Mouse (Mus musculus): Measurements from ENCODE around the gene Tmem132a. TPM values are rescaled to one million over a fixed set of nuclear protein-coding genes. Genes with fewer than 3 reads are reported as not detected.

Gene Tmem132a
- polyA plus RNA-seq, 1 experiment, result 17.2 TPM

GRCm38 (mm10) chr19:10870676-10871075, 936 bp upstream of the Tmem132a start:
- Histone ChIP-seq H3K4me1 (ENCODE audit: control insufficient read depth, insufficient read depth, low read length) (no peaks in the 10 kb centered on the region), H3K4me3 (ENCODE audit: low read depth, low read length) (no peak overlapping the region)

GRCm38 (mm10) chr19:10869241-10869885, 377 bp downstream of the Tmem132a start:
- H3K27me3 ChIP-seq (ENCODE audit: control insufficient read depth, insufficient read depth, low read length, poor library complexity, severe bottlenecking), result no peaks in the 10 kb centered on the region
- peak overlapping the region; percentile 69 for H3K4me3 ChIP-seq (ENCODE audit: low read depth, low read length)
- H3K4me1 ChIP-seq (ENCODE audit: control insufficient read depth, insufficient read depth, low read length), result no peaks in the 10 kb centered on the region
- TF ChIP-seq POLR2A (IDR thresholded peaks at IDR 0.05; ENCODE audit: insufficient read depth, low read length) (peak; percentile 55), EP300 (IDR thresholded peaks at IDR 0.05; ENCODE audit: insufficient read depth, low read depth, low read length) (no peak), CTCF (IDR thresholded peaks at IDR 0.05; ENCODE audit: low read depth, low read length) (no peak)
- no peaks in the 10 kb centered on the region for H3K36me3 ChIP-seq (ENCODE audit: control insufficient read depth, insufficient read depth, low read length, poor library complexity, severe bottlenecking)
- peak overlapping the region; percentile 62 for H3K9ac ChIP-seq (ENCODE audit: low read depth, poor library complexity, severe bottlenecking)
- H3K27ac ChIP-seq (ENCODE audit: insufficient read depth, low read length), result no peak overlapping the region
- H3K9me3 ChIP-seq (replicated peaks; ENCODE audit: control insufficient read depth, insufficient read depth, low read length, poor library complexity, severe bottlenecking), result no peaks in the 10 kb centered on the region

More at GRCm38 (mm10) chr19:10870676-10871075, 936 bp upstream of the Tmem132a start:
- Histone ChIP-seq H3K27ac (ENCODE audit: insufficient read depth, low read length) (no peak overlapping the region), H3K9me3 (replicated peaks; ENCODE audit: control insufficient read depth, insufficient read depth, low read length, poor library complexity, severe bottlenecking) (no peaks in the 10 kb centered on the region), H3K9ac (ENCODE audit: low read depth, poor library complexity, severe bottlenecking) (no peak overlapping the region), H3K27me3 (ENCODE audit: control insufficient read depth, insufficient read depth, low read length, poor library complexity, severe bottlenecking) (no peaks in the 10 kb centered on the region), H3K36me3 (ENCODE audit: control insufficient read depth, insufficient read depth, low read length, poor library complexity, severe bottlenecking) (no peaks in the 10 kb centered on the region)
- no peak for TF ChIP-seq CTCF (IDR thresholded peaks at IDR 0.05; ENCODE audit: low read depth, low read length)
- no peak for TF ChIP-seq EP300 (IDR thresholded peaks at IDR 0.05; ENCODE audit: insufficient read depth, low read depth, low read length)
- no peak for TF ChIP-seq POLR2A (IDR thresholded peaks at IDR 0.05; ENCODE audit: insufficient read depth, low read length)

GRCm38 (mm10) chr19:10868623-10869141, 1.1 kb downstream of the Tmem132a start:
- Histone ChIP-seq H3K4me1 (ENCODE audit: control insufficient read depth, insufficient read depth, low read length) (no peaks in the 10 kb centered on the region), H3K27ac (ENCODE audit: insufficient read depth, low read length) (no peak overlapping the region), H3K9me3 (replicated peaks; ENCODE audit: control insufficient read depth, insufficient read depth, low read length, poor library complexity, severe bottlenecking) (no peaks in the 10 kb centered on the region), H3K27me3 (ENCODE audit: control insufficient read depth, insufficient read depth, low read length, poor library complexity, severe bottlenecking) (no peaks in the 10 kb centered on the region), H3K36me3 (ENCODE audit: control insufficient read depth, insufficient read depth, low read length, poor library complexity, severe bottlenecking) (no peaks in the 10 kb centered on the region), H3K9ac (ENCODE audit: low read depth, poor library complexity, severe bottlenecking) (peak overlapping the region; percentile 62), H3K4me3 (ENCODE audit: low read depth, low read length) (peak overlapping the region; percentile 69)
- TF ChIP-seq EP300 (IDR thresholded peaks at IDR 0.05; ENCODE audit: insufficient read depth, low read depth, low read length) (no peak), CTCF (IDR thresholded peaks at IDR 0.05; ENCODE audit: low read depth, low read length) (no peak), POLR2A (IDR thresholded peaks at IDR 0.05; ENCODE audit: insufficient read depth, low read length) (no peak)

GRCm38 (mm10) chr19:10867946-10868622, 1.7 kb downstream of the Tmem132a start:
- no peaks in the 10 kb centered on the region for H3K4me1 ChIP-seq (ENCODE audit: control insufficient read depth, insufficient read depth, low read length)
- H3K9ac ChIP-seq (ENCODE audit: low read depth, poor library complexity, severe bottlenecking), result peak overlapping the region; percentile 62; the same call in 1 of the 2 replicates
- TF ChIP-seq CTCF (IDR thresholded peaks at IDR 0.05; ENCODE audit: low read depth, low read length), result no peak
- no peak for TF ChIP-seq EP300 (IDR thresholded peaks at IDR 0.05; ENCODE audit: insufficient read depth, low read depth, low read length)
- TF ChIP-seq POLR2A (IDR thresholded peaks at IDR 0.05; ENCODE audit: insufficient read depth, low read length), result no peak
- H3K27ac ChIP-seq (ENCODE audit: insufficient read depth, low read length), result no peak overlapping the region
- 0 out of 2 replicates have a peak overlapping the region, but pooled peaks have one; percentile 23 for H3K4me3 ChIP-seq (ENCODE audit: low read depth, low read length)
- no peaks in the 10 kb centered on the region for H3K36me3 ChIP-seq (ENCODE audit: control insufficient read depth, insufficient read depth, low read length, poor library complexity, severe bottlenecking)
- no peaks in the 10 kb centered on the region for H3K9me3 ChIP-seq (replicated peaks; ENCODE audit: control insufficient read depth, insufficient read depth, low read length, poor library complexity, severe bottlenecking)
- H3K27me3 ChIP-seq (ENCODE audit: control insufficient read depth, insufficient read depth, low read length, poor library complexity, severe bottlenecking), result no peaks in the 10 kb centered on the region

- no peaks in the 10 kb centered on the region for H3K36me3 ChIP-seq (ENCODE audit: control insufficient read depth, insufficient read depth, low read length, poor library complexity, severe bottlenecking)
Measured at GRCm38 (mm10) chr19:10866351-10866750, 3.4 kb downstream of the Tmem132a start.

More at GRCm38 (mm10) chr19:10866351-10866750, 3.4 kb downstream of the Tmem132a start:
- no peak overlapping the region for H3K4me3 ChIP-seq (ENCODE audit: low read depth, low read length)
- TF ChIP-seq EP300 (IDR thresholded peaks at IDR 0.05; ENCODE audit: insufficient read depth, low read depth, low read length), result no peak
- no peak for TF ChIP-seq POLR2A (IDR thresholded peaks at IDR 0.05; ENCODE audit: insufficient read depth, low read length)
- no peak for TF ChIP-seq CTCF (IDR thresholded peaks at IDR 0.05; ENCODE audit: low read depth, low read length)
- no peak overlapping the region for H3K9ac ChIP-seq (ENCODE audit: low read depth, poor library complexity, severe bottlenecking)
- no peak overlapping the region for H3K27ac ChIP-seq (ENCODE audit: insufficient read depth, low read length)
- H3K9me3 ChIP-seq (replicated peaks; ENCODE audit: control insufficient read depth, insufficient read depth, low read length, poor library complexity, severe bottlenecking), result no peaks in the 10 kb centered on the region
- H3K4me1 ChIP-seq (ENCODE audit: control insufficient read depth, insufficient read depth, low read length), result no peaks in the 10 kb centered on the region
- no peaks in the 10 kb centered on the region for H3K27me3 ChIP-seq (ENCODE audit: control insufficient read depth, insufficient read depth, low read length, poor library complexity, severe bottlenecking)

Measured in ES-Bruce4 (cell line).